Mouse (Mus musculus) neural tube, embryonic 14.5 days (tissue): ENCODE results near the gene Fam110a. TPM values are rescaled to one million over a fixed set of nuclear protein-coding genes. Genes with fewer than 3 reads are reported as not detected.

Experiments used
- ATAC-seq: fragments of 200-750 bp; cut with Nextera tagmentation; 2 replicates; pipeline ENCODE4 v1.8.0; 2017; ENCODE audit warnings: low read depth, mild to moderate bottlenecking, moderate TSS enrichment, moderate library complexity
- H3K27ac ChIP-seq: fragments of 300-500 bp; sonication (generic); 2 replicates; pipeline ENCODE4 v1.5.1; 2014; ENCODE audit warnings: low read depth, mild to moderate bottlenecking, control low read depth, low read length, moderate library complexity, mixed read lengths
- H3K27me3 ChIP-seq: fragments of 300-500 bp; sonication (generic); 2 replicates; pipeline ENCODE4 v1.6.1; 2014; ENCODE audit warnings: low read length; ENCODE audit not compliant: control insufficient read depth, insufficient read depth
- H3K36me3 ChIP-seq: fragments of 300-500 bp; sonication (generic); 2 replicates; pipeline ENCODE4 v1.6.1; 2014; ENCODE audit warnings: low read length, mixed read lengths; ENCODE audit not compliant: control insufficient read depth, insufficient read depth
- H3K4me1 ChIP-seq: fragments of 300-500 bp; sonication (generic); 2 replicates; pipeline ENCODE4 v1.6.1; 2014; ENCODE audit warnings: low read length; ENCODE audit not compliant: control insufficient read depth, insufficient read depth
- H3K4me2 ChIP-seq: fragments of 300-500 bp; sonication (generic); 2 replicates; pipeline ENCODE4 v1.6.1; 2014; ENCODE audit warnings: mild to moderate bottlenecking, low read depth, low read length, control low read depth
- H3K4me3 ChIP-seq: fragments of 300-500 bp; sonication (generic); 2 replicates; pipeline ENCODE4 v1.5.1; 2014; ENCODE audit warnings: low read depth, low read length, control low read depth, mixed read lengths
- H3K9ac ChIP-seq: fragments of 300-500 bp; sonication (generic); replicated peaks from 2 replicates; pipeline ENCODE4 v1.6.1; 2014; ENCODE audit warnings: low read depth, mild to moderate bottlenecking, control low read depth, low read length, mixed read lengths
- H3K9me3 ChIP-seq: fragments of 300-500 bp; sonication (generic); 2 replicates; pipeline ENCODE4 v1.6.1; 2016; ENCODE audit warnings: low read length; ENCODE audit not compliant: control insufficient read depth
- WGBS: fragments of 180-500 bp; shearing (Covaris S2); extraction: QIAGEN DNeasy Blood & Tissue Kit; methylation state at CpG from one replicate; pipeline ENCODE4 v1.1.7; 2014; 5-methylcytosine and 5-hydroxymethylcytosine counted together
- microRNA counts: library from miRNA; unstranded; fragments of <30 nt; microRNA quantifications from one replicate; lab custom pipeline; 2016
- microRNA-seq: library from miRNA; unstranded; fragments of <30 nt; microRNA quantifications from one replicate; pipeline ENCODE4, GENCODE M21; 2016
- polyA plus RNA-seq: library from polyadenylated mRNA; unstranded; fragments of >200 nt; fragmentation: Nextera tagmentation; extraction: Ambion mirVana; gene quantifications from 2 replicates; pipeline ENCODE4 v1.2.1, GENCODE M21; 2014

Gene Fam110a
- polyA plus RNA-seq, 1 experiment from 2014 or later, result 36.6 TPM

GRCm38 (mm10) chr2:151937893-151938292 lies 42.1 kb downstream of the Fam110a start:
- Histone ChIP-seq H3K4me2 (no peak overlapping the region), H3K27ac (no peak overlapping the region), H3K27me3 (no peaks in the 10 kb centered on the region), H3K9ac (peak overlapping the region; percentile 7; the same call in 1 of the 2 replicates), H3K4me1 (0 out of 2 replicates have a peak, but pooled peaks cover 3% of the 10 kb centered on the region), H3K36me3 (no peaks in the 10 kb centered on the region), H3K4me3 (no peak overlapping the region), H3K9me3 (no peaks in the 10 kb centered on the region)
- 33% methylated on average over 3 of the region's 3 CpGs for WGBS
- ATAC-seq, result no peak; the same call in 1 of the 2 replicates

- H3K4me1 ChIP-seq, result no peaks in the 10 kb centered on the region
- 30% methylated on average over 7 of the region's 7 CpGs for WGBS
- H3K4me2 ChIP-seq, result no peak overlapping the region
- no peaks in the 10 kb centered on the region for H3K36me3 ChIP-seq
- ATAC-seq, result peak; percentile 54; the same call in 1 of the 2 replicates
- H3K27me3 ChIP-seq, result no peaks in the 10 kb centered on the region
- H3K9me3 ChIP-seq, result no peaks in the 10 kb centered on the region
- no peak overlapping the region for H3K27ac ChIP-seq
- H3K9ac ChIP-seq, result no peak overlapping the region
- no peak overlapping the region for H3K4me3 ChIP-seq
These were observed 49.5 kb downstream of the Fam110a start for GRCm38 (mm10) chr2:151930389-151931074.

- Histone ChIP-seq H3K36me3 (no peaks in the 10 kb centered on the region), H3K4me1 (no peaks in the 10 kb centered on the region), H3K9ac (no peak overlapping the region), H3K9me3 (no peaks in the 10 kb centered on the region), H3K4me3 (no peak overlapping the region), H3K27me3 (no peaks in the 10 kb centered on the region), H3K27ac (no peak overlapping the region), H3K4me2 (no peak overlapping the region)
- ATAC-seq, result no peak
- WGBS, result 91% methylated on average over 11 of the region's 11 CpGs
These were observed 52.9 kb downstream of the Fam110a start for GRCm38 (mm10) chr2:151927103-151927502.

- Histone ChIP-seq H3K4me1 (no peaks in the 10 kb centered on the region), H3K36me3 (no peaks in the 10 kb centered on the region), H3K27ac (no peak overlapping the region), H3K9ac (no peak overlapping the region), H3K4me2 (no peak overlapping the region), H3K4me3 (no peak overlapping the region), H3K9me3 (no peaks in the 10 kb centered on the region), H3K27me3 (no peaks in the 10 kb centered on the region)
- WGBS, result 60% methylated on average over 4 of the region's 4 CpGs
- peak; percentile 49; the same call in 1 of the 2 replicates for ATAC-seq
These were observed 54.3 kb downstream of the Fam110a start for GRCm38 (mm10) chr2:151925715-151926114.

GRCm38 (mm10) chr2:151924276-151924675 lies 55.7 kb downstream of the Fam110a start:
- H3K36me3 ChIP-seq, result no peaks in the 10 kb centered on the region
- H3K27ac ChIP-seq, result no peak overlapping the region
- H3K9me3 ChIP-seq, result no peaks in the 10 kb centered on the region
- WGBS, result 80% methylated on average over 7 of the region's 7 CpGs
- H3K4me3 ChIP-seq, result no peak overlapping the region
- no peak overlapping the region for H3K9ac ChIP-seq
- no peak overlapping the region for H3K4me2 ChIP-seq
- H3K4me1 ChIP-seq, result no peaks in the 10 kb centered on the region
- ATAC-seq, result no peak
- no peaks in the 10 kb centered on the region for H3K27me3 ChIP-seq

GRCm38 (mm10) chr2:151921596-151921995 lies 58.4 kb downstream of the Fam110a start:
- no peaks in the 10 kb centered on the region for H3K36me3 ChIP-seq
- no peaks in the 10 kb centered on the region for H3K9me3 ChIP-seq
- H3K4me1 ChIP-seq, result no peaks in the 10 kb centered on the region
- H3K4me2 ChIP-seq, result no peak overlapping the region
- no peak overlapping the region for H3K9ac ChIP-seq
- 69% methylated on average over 4 of the region's 4 CpGs for WGBS
- ATAC-seq, result no peak
- H3K4me3 ChIP-seq, result no peak overlapping the region
- H3K27ac ChIP-seq, result no peak overlapping the region
- no peaks in the 10 kb centered on the region for H3K27me3 ChIP-seq

GRCm38 (mm10) chr2:151921068-151921467 lies 59.0 kb downstream of the Fam110a start:
- Histone ChIP-seq H3K9ac (no peak overlapping the region), H3K4me1 (no peaks in the 10 kb centered on the region), H3K27me3 (no peaks in the 10 kb centered on the region), H3K4me3 (no peak overlapping the region), H3K4me2 (no peak overlapping the region), H3K9me3 (no peaks in the 10 kb centered on the region), H3K36me3 (no peaks in the 10 kb centered on the region), H3K27ac (no peak overlapping the region)
- no peak for ATAC-seq
- WGBS, result 78% methylated on average over 8 of the region's 8 CpGs

MicroRNAs encoded within 50 kb of the gene (microRNA counts, 519-probe panel; counts per million panel counts)
- microRNA mmu-miR-1953 (lab: Ali Mortazavi, UCI), result not detected

Small RNA genes within 50 kb of the gene (microRNA-seq; reads per million reads assigned to microRNA genes)
- not detected for gene Mir1953

Other genes starting within 250 kb of the Fam110a start
- 61.9 and 70.6 TPM in 2 replicates for gene Psmf1, start 236.0 kb downstream of the Fam110a start, polyA plus RNA-seq
- gene Rspo4, start 137.3 kb downstream of the Fam110a start, polyA plus RNA-seq, result 0.39 and 0.46 TPM in 2 replicates
- gene Angpt4, start 69.0 kb downstream of the Fam110a start, polyA plus RNA-seq, result 0.11 and 0.62 TPM in 2 replicates
- 0.60 and 1.2 TPM in 2 replicates for gene Slc52a3, start 16.3 kb upstream of the Fam110a start, polyA plus RNA-seq
- 15.7 and 17.9 TPM in 2 replicates for gene Scrt2, start 101.3 kb upstream of the Fam110a start, polyA plus RNA-seq
- gene Srxn1, start 125.3 kb upstream of the Fam110a start, polyA plus RNA-seq, result 22.5 and 23.4 TPM in 2 replicates
- 1.3 and 3.3 TPM in 2 replicates for gene Tcf15, start 163.3 kb upstream of the Fam110a start, polyA plus RNA-seq
- gene Csnk2a1, start 246.6 kb upstream of the Fam110a start, polyA plus RNA-seq, result 94.7 and 155 TPM in 2 replicates